Mouse (Mus musculus) myocyte (in vitro differentiated cells): ENCODE measurements around the gene Nfkbil1.

Experiments used
- CEBPB ChIP-seq: IDR thresholded peaks from 2 replicates; pipeline ENCODE4 v1.6.1; 2011; ENCODE audit warnings: mild to moderate bottlenecking, moderate library complexity; ENCODE audit not compliant: poor library complexity, insufficient read depth, severe bottlenecking
- E2F4 ChIP-seq: IDR thresholded peaks from one replicate; pipeline ENCODE4 v1.6.1; 2011; ENCODE audit warnings: mild to moderate bottlenecking, control low read depth, moderate library complexity; ENCODE audit not compliant: insufficient read depth
- MAX ChIP-seq: IDR thresholded peaks from one replicate; pipeline ENCODE4 v1.6.1; 2011; ENCODE audit warnings: low read depth, mild to moderate bottlenecking, control low read depth
- POLR2A ChIP-seq: IDR thresholded peaks from one replicate; pipeline ENCODE4 v1.6.1; 2011; ENCODE audit warnings: low read depth, mild to moderate bottlenecking, control low read depth, moderate library complexity; ENCODE audit not compliant: insufficient read length
- REST ChIP-seq: IDR thresholded peaks from one replicate; pipeline ENCODE4 v1.6.1; 2011; ENCODE audit warnings: mild to moderate bottlenecking, control low read depth, moderate library complexity; ENCODE audit not compliant: insufficient read depth, insufficient read length
- TCF12 ChIP-seq: IDR thresholded peaks from one replicate; pipeline ENCODE4 v1.6.1; 2011; ENCODE audit warnings: mild to moderate bottlenecking, control low read depth; ENCODE audit not compliant: poor library complexity, insufficient read depth, severe bottlenecking
- TCF3 ChIP-seq: IDR thresholded peaks from one replicate; pipeline ENCODE4 v1.6.1; 2011; ENCODE audit warnings: low read depth, control low read depth; ENCODE audit not compliant: insufficient read length

GRCm38 (mm10) chr17:35261651-35262050 is 26.1 kb upstream of the Nfkbil1 start:
- TF ChIP-seq POLR2A (no peak), TCF12 (no peak), TCF3 (no peak), REST (no peak), E2F4 (no peak), MAX (no peak), CEBPB (no peak)
